Mouse (Mus musculus) midbrain, embryonic 16.5 days (tissue): Measurements from ENCODE around the gene Tas2r135. TPM values are rescaled to one million over a fixed set of nuclear protein-coding genes. Genes with fewer than 3 reads are reported as not detected.

Experiments
- ATAC-seq: fragments of 200-750 bp; cut with Nextera tagmentation; 2 replicates; pipeline ENCODE4 v1.8.0; 2017; ENCODE audit warnings: moderate TSS enrichment
- H3K27ac ChIP-seq: fragments of 300-500 bp; sonication (generic); 2 replicates; pipeline ENCODE4 v1.5.1; 2014; ENCODE audit warnings: mild to moderate bottlenecking, low read length, mixed read lengths
- H3K27me3 ChIP-seq: fragments of 300-500 bp; sonication (generic); 2 replicates; pipeline ENCODE4 v1.6.1; 2014; ENCODE audit warnings: low read depth, low read length, mixed read lengths; ENCODE audit not compliant: control insufficient read depth, insufficient read depth
- H3K36me3 ChIP-seq: fragments of 300-500 bp; sonication (generic); 2 replicates; pipeline ENCODE4 v1.6.1; 2014; ENCODE audit warnings: mild to moderate bottlenecking, low read length, moderate library complexity, mixed read lengths; ENCODE audit not compliant: control insufficient read depth, insufficient read depth
- H3K4me1 ChIP-seq: fragments of 300-500 bp; sonication (generic); 2 replicates; pipeline ENCODE4 v1.6.1; 2014; ENCODE audit warnings: mild to moderate bottlenecking, low read length, mixed read lengths; ENCODE audit not compliant: control insufficient read depth, insufficient read depth
- H3K4me2 ChIP-seq: fragments of 300-500 bp; sonication (generic); 2 replicates; pipeline ENCODE4 v1.6.1; 2014; ENCODE audit warnings: mild to moderate bottlenecking, low read length, mixed read lengths
- H3K4me3 ChIP-seq: fragments of 300-500 bp; sonication (generic); 2 replicates; pipeline ENCODE4 v1.5.1; 2014; ENCODE audit warnings: low read depth, mild to moderate bottlenecking, low read length, moderate library complexity, mixed read lengths
- H3K9ac ChIP-seq: fragments of 300-500 bp; sonication (generic); 2 replicates; pipeline ENCODE4 v1.6.1; 2014; ENCODE audit warnings: low read depth, low read length, mixed read lengths
- H3K9me3 ChIP-seq: fragments of 300-500 bp; sonication (generic); replicated peaks from 2 replicates; pipeline ENCODE4 v1.6.1; 2014; ENCODE audit warnings: mild to moderate bottlenecking, low read length, mixed read lengths; ENCODE audit not compliant: control insufficient read depth, poor library complexity, severe bottlenecking
- WGBS: fragments of 180-500 bp; shearing (Covaris S2); extraction: QIAGEN DNeasy Blood & Tissue Kit; methylation state at CpG from one replicate; pipeline ENCODE4 v1.1.7; 2014; 5-methylcytosine and 5-hydroxymethylcytosine counted together
- polyA plus RNA-seq: library from polyadenylated mRNA; unstranded; fragments of >200 nt; fragmentation: Nextera tagmentation; extraction: Ambion mirVana; gene quantifications from 2 replicates; pipeline ENCODE4 v1.2.1, GENCODE M21; 2015

Tas2r135 gene
- polyA plus RNA-seq, 1 experiment from 2014 or later = not detected

DNA sequence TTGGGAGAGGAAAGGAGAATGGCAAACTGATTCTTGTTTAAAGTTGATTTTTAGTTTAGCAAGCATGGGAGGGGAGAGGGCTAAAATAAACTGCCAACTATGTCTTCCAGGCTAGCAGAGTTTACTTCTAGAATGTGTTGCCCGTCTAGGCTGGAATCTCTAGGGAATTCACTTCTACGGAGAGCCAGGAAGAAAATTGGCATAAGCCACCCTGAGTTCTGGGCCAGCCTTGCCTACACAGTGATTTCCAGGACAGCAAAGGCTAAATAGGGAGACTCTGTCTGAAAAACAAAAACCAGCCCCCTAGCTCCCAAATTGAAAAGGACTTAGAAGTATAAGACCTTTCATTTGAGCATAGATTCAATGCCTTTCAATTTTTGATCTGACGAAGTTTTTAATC, 25.7 kb upstream of the Tas2r135 start:
- Histone ChIP-seq H3K36me3 (no peaks in the 10 kb centered on the region), H3K4me3 (no peak overlapping the region)
- no peak for ATAC-seq

GRCm38 (mm10) chr6:42380416-42381144, 24.7 kb upstream of the Tas2r135 start:
- H3K4me3 ChIP-seq = no peak overlapping the region
- 0 out of 2 replicates have a peak overlapping the region, but pooled peaks have one; percentile 7 for H3K9ac ChIP-seq
- H3K4me2 ChIP-seq = peak overlapping the region; percentile 19; the same call in 1 of the 2 replicates
- H3K27me3 ChIP-seq = no peaks in the 10 kb centered on the region
- no peaks in the 10 kb centered on the region; the same call in 1 of the 2 replicates for H3K4me1 ChIP-seq
- H3K27ac ChIP-seq = no peak overlapping the region
- peak; percentile 36; the same call in 1 of the 2 replicates for ATAC-seq
- no peaks in the 10 kb centered on the region for H3K36me3 ChIP-seq
- H3K9me3 ChIP-seq = no peaks in the 10 kb centered on the region
- WGBS = 2% methylated on average over 8 of the region's 8 CpGs

More for the DNA sequence above, 25.7 kb upstream of the Tas2r135 start:
- Histone ChIP-seq H3K27me3 (peaks cover 4% of the 10 kb centered on the region; the same call in 1 of the 2 replicates), H3K9ac (no peak overlapping the region), H3K4me1 (no peaks in the 10 kb centered on the region; the same call in 1 of the 2 replicates), H3K27ac (no peak overlapping the region), H3K4me2 (no peak overlapping the region), H3K9me3 (no peaks in the 10 kb centered on the region)
- 39% methylated on average over 3 of the region's 3 CpGs for WGBS

- no peaks in the 10 kb centered on the region for H3K9me3 ChIP-seq
- no peak overlapping the region for H3K9ac ChIP-seq
- H3K36me3 ChIP-seq = no peaks in the 10 kb centered on the region
- H3K4me2 ChIP-seq = no peak overlapping the region
- no peak for ATAC-seq
- WGBS = 21% methylated on average over 2 of the region's 2 CpGs
- no peak overlapping the region for H3K27ac ChIP-seq
- no peaks in the 10 kb centered on the region for H3K27me3 ChIP-seq
- H3K4me3 ChIP-seq = no peak overlapping the region
- H3K4me1 ChIP-seq = no peaks in the 10 kb centered on the region; the same call in 1 of the 2 replicates
Measured at GRCm38 (mm10) chr6:42381221-42381620, 24.0 kb upstream of the Tas2r135 start.

GRCm38 (mm10) chr6:42381916-42382381, 23.3 kb upstream of the Tas2r135 start:
- Histone ChIP-seq H3K4me3 (no peak overlapping the region), H3K9me3 (no peaks in the 10 kb centered on the region), H3K4me1 (no peaks in the 10 kb centered on the region; the same call in 1 of the 2 replicates), H3K9ac (no peak overlapping the region), H3K27ac (no peak overlapping the region), H3K27me3 (no peaks in the 10 kb centered on the region), H3K4me2 (no peak overlapping the region), H3K36me3 (no peaks in the 10 kb centered on the region)
- WGBS = 75% methylated on average over 9 of the region's 9 CpGs
- ATAC-seq = no peak

DNA sequence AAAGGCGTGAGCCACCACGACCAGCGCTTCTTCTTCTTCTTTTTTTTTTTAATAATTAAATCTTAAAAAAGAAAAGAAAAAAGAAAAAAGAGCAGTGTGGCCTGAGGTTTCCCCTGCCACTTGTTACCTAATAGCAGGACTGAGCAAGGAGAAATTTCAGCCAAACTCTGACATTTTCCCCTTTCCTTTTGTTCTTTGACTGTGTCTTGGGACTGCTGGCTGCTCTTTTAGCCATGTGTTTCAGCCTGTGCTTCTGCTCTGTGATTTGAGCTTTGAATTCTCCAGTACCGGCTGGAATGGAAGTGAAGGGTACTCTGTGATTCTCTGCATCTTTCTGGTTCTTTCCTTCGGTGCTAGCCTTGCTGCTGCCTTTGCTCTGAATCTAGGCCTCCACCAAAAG, 21.9 kb upstream of the Tas2r135 start:
- 87% methylated on average over 5 of the region's 5 CpGs for WGBS
- no peak for ATAC-seq

DNA sequence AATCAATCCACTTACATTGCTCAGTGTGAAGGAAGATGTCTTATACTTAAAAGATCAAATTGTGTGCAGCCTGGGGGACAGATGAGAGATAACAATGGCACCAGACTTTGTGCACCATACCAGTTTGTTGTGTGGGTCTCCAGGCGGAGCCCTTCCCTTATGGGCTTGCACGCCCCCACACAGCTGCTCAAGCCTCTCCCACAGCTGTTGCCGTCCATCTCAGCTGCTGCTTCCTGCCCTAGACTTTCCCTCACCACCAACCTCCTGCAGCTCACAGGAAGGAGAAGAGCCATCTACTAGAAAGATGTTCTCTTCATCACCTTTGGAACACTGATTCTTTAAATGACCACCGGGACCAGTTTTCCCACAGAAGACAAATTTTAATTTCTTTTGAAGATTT, 19.6 kb upstream of the Tas2r135 start:
- H3K4me2 ChIP-seq = no peak overlapping the region
- no peaks in the 10 kb centered on the region; the same call in 1 of the 2 replicates for H3K4me1 ChIP-seq
- H3K9ac ChIP-seq = no peak overlapping the region
- ATAC-seq = no peak
- H3K36me3 ChIP-seq = no peaks in the 10 kb centered on the region
- no peaks in the 10 kb centered on the region for H3K9me3 ChIP-seq
- H3K27me3 ChIP-seq = no peaks in the 10 kb centered on the region
- 91% methylated on average over 4 of the region's 4 CpGs for WGBS
- no peak overlapping the region for H3K4me3 ChIP-seq
- no peak overlapping the region for H3K27ac ChIP-seq

More for the DNA sequence above, 21.9 kb upstream of the Tas2r135 start:
- H3K9me3 ChIP-seq = no peaks in the 10 kb centered on the region
- no peaks in the 10 kb centered on the region; the same call in 1 of the 2 replicates for H3K4me1 ChIP-seq
- no peaks in the 10 kb centered on the region for H3K27me3 ChIP-seq
- no peak overlapping the region for H3K4me3 ChIP-seq
- H3K27ac ChIP-seq = no peak overlapping the region
- H3K9ac ChIP-seq = no peak overlapping the region
- H3K4me2 ChIP-seq = no peak overlapping the region
- H3K36me3 ChIP-seq = no peaks in the 10 kb centered on the region

- H3K9ac ChIP-seq = no peak overlapping the region
- WGBS = 59% methylated on average over 2 of the region's 2 CpGs
Measured at GRCm38 (mm10) chr6:42391796-42392330, 13.4 kb upstream of the Tas2r135 start.

GRCm38 (mm10) chr6:42395960-42396809, 9.0 kb upstream of the Tas2r135 start:
- WGBS = 74% methylated on average over 9 of the region's 9 CpGs
- H3K9me3 ChIP-seq = no peaks in the 10 kb centered on the region
- ATAC-seq = no peak

More at GRCm38 (mm10) chr6:42391796-42392330, 13.4 kb upstream of the Tas2r135 start:
- Histone ChIP-seq H3K27me3 (no peaks in the 10 kb centered on the region), H3K4me2 (no peak overlapping the region), H3K36me3 (no peaks in the 10 kb centered on the region), H3K4me1 (no peaks in the 10 kb centered on the region), H3K27ac (no peak overlapping the region), H3K9me3 (no peaks in the 10 kb centered on the region), H3K4me3 (no peak overlapping the region)
- no peak for ATAC-seq

More at GRCm38 (mm10) chr6:42395960-42396809, 9.0 kb upstream of the Tas2r135 start:
- H3K27me3 ChIP-seq = no peaks in the 10 kb centered on the region
- no peak overlapping the region for H3K27ac ChIP-seq
- no peak overlapping the region for H3K4me2 ChIP-seq
- no peaks in the 10 kb centered on the region for H3K36me3 ChIP-seq
- no peaks in the 10 kb centered on the region for H3K4me1 ChIP-seq
- no peak overlapping the region for H3K9ac ChIP-seq
- no peak overlapping the region for H3K4me3 ChIP-seq
